Mouse (Mus musculus): ENCODE data around the gene Gm5622.
"Not testable (repeated sequence)": the region's sequence is repeated elsewhere in the genome, so short reads cannot be mapped to it uniquely, and the experiment has no call there.

Gene Gm5622

DNA sequence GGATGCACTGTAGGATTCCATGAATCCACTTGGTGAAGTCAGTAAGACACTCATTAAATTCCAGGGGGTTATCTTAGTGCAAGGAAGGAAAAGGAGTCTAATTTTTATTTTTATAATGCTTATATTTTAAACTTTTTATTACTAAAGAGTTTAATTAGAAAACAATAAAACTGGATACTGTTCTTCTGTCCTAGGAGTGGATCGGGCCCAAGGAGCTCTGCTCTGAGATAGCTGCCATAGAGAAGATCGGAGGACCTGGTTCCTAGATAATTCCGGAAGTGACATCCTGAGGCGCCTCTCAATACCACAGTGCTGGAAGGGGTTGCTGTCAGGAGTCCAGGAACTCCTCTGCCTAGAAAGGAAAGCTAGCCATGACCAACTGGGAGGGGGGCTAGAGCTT lies at the start of gene Gm5622:
Gm5622 (plus strand) TSS at position 301 of the 400 bp plus-strand sequence.
- DNase-seq, result no peak

DNA sequence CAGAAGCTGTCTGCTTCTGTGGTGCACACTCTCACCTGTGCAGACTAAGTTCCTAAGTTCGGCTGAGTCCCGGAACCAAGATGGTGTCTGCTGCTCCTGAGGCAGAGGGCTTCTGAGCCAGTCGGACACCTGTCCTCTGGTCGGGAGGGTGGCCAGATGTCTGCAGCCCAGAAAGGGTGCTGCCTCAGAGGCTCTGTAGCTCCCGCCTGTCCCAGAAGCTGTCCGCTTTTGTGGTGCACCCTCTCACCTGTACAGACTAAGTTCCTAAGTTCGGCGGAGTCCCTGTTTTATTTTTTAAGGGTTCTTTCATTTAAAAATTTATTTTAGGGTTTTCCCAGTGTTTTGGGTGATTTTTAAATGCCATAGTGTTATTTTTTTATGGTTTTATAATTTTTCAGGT lies 45.2 kb upstream of the Gm5622 start:
- no peak for DNase-seq

DNA sequence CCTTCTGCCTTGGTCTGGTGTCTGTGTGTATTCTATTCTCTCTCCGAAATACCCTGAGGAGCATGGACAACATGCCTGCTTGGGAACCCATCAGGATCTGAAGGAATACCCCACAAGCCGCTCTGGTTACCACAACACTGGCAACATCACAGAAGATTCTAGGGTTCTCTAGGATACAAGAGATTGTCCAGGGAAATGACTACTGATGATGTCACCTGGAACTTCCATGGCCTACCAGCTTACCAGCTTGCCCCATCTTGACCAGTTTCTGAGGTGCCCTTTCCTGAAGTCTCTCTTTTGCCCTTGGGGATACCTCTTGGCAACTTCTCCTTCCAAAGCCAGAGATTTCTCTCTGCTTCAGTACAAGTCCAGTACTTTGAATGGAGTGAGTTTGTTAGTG lies 21.4 kb downstream of the Gm5622 start, which contains the start of gene Gm17175:
Gm17175 (minus strand) TSS at position 101 of the 400 bp plus-strand sequence.
- DNase-seq, result not testable (repeated sequence)

DNA sequence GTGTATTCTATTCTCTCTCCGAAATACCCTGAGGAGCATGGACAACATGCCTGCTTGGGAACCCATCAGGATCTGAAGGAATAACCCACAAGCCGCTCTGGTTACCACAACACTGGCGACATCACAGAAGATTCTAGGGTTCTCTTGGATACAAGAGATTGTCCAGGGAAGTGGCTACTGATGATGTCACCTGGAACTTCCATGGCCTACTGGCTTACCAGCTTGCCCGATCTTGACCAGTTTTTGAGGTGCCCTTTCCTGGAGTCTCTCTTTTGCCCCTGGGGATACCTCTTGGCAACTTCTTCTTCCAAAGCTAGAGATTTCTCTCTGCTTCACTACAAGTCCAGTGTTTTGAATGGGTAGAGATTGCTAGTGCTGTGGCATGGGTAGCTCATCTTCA lies 39.4 kb downstream of the Gm5622 start, which contains the start of gene Gm17174:
Gm17174 (minus strand) TSS at position 101 of the 400 bp plus-strand sequence.
- DNase-seq, result not testable (repeated sequence)

DNA sequence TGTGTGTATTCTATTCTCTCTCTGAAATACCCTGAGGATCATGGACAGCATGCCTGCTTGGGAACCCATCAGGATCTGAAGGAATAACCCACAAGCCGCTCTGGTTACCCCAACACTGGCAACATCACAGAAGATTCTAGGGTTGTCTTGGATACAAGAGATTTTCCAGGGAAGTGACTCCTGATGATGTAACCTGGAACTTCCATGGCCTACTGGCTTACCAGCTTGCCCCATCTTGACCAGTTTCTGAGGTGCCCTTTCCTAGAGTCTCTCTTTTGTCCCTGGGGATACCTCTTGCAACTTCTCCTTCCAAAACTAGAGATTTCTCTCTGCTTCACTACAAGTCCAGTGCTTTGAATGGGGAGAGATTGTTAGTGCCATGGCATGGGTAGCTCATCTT lies 58.6 kb downstream of the Gm5622 start, which contains the start of gene Gm17078:
Gm17078 (minus strand) TSS at position 101 of the 400 bp plus-strand sequence.
- no peak for DNase-seq

DNA sequence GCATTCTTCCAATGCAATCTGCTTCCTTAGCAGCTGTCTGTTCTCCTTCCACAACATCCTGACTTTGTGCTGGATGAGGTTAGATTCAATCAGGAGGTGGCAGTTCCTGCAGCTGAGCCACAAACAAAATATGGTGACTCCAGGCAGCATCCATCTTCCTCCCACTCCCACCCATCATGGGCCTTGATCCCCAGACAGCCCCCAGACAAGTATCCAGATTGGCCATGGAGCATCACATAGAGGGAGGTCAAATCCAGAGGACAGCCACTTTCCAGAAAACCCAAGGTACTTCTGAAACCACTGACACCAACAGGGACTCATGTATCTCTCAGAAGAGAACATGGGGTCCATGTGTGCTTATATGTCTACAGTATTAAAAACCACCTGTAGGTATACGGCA lies 79.8 kb downstream of the Gm5622 start:
- DNase-seq, result peak; percentile 0

DNA sequence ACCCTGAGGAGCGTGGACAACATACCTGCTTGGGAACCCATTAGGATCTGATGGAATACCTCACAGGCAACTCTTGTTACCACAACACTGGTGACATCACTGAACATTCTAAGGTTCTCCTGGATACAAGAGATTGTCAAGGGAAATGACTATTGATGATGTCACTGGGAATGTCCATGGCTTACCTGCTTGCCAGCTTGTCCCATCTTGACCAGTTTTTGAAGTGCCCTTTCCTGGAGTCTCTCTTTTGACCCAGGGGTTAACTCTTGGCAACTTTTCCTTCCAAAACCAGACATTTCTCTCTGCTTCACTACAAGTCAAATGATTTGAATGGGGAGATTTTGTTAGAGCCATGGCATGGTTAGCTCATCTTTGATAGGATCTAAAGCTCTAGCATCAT lies 83.0 kb downstream of the Gm5622 start, which contains the start of gene Gm4181:
Gm4181 (minus strand) TSS at position 101 of the 400 bp plus-strand sequence.
- DNase-seq, result not testable (repeated sequence)

DNA sequence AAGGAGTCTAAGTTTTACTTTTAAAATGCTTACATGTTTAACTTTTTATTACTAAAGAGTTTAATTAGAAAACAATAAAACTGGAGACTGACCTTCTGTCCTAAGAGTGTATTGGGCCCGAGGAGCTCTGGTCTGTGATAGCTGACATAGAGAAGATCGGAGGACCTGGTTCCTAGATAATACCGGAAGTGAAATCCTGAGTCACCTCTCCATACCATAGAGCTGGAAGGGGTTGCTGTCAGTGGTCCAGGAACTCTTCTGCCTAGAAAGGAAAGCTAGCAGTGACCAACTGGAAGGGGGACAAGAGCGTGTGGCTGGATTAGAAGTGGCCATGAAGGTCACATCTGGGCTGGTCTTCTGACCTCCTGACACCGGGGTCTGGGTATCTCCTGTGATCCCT lies 124.7 kb downstream of the Gm5622 start:
- no peak for DNase-seq

DNA sequence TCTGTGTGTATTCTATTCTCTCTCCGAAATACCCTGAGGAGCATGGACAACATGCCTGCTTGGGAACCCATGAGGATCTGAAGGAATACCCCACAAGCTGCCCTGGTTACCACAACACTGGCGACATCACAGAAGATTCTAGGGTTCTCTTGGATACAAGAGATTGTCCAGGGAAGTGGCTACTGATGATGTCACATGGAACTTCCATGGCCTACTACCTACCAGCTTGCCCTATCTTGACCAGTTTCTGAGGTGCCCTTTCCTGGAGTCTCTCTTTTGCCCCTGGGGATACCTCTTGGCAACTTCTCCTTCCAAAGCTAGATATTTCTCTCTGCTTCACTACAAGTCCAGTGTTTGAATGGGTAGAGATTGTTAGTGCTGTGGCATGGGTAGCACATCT lies 142.8 kb downstream of the Gm5622 start, which contains the start of gene Gm17079:
Gm17079 (minus strand) TSS at position 101 of the 400 bp plus-strand sequence.
- not testable (repeated sequence) for DNase-seq

All from lung, postnatal 36 days (tissue).